Mouse (Mus musculus) neural tube, embryonic 12.5 days (tissue): ENCODE data around the gene Dlg4. TPM values are rescaled to one million over a fixed set of nuclear protein-coding genes. Genes with fewer than 3 reads are reported as not detected.

Experiments
- ATAC-seq: fragments of 200-750 bp; cut with Nextera tagmentation; 2 replicates; pipeline ENCODE4 v1.8.0; 2017; ENCODE audit warnings: low read depth, mild to moderate bottlenecking, moderate TSS enrichment, moderate library complexity; ENCODE audit not compliant: low FRiP score
- H3K27ac ChIP-seq: fragments of 300-500 bp; sonication (generic); 2 replicates; pipeline ENCODE4 v1.5.1; 2016
- H3K27me3 ChIP-seq: fragments of 300-500 bp; sonication (generic); replicated peaks from 2 replicates; pipeline ENCODE4 v1.6.1; 2016; ENCODE audit warnings: mild to moderate bottlenecking
- H3K36me3 ChIP-seq: fragments of 300-500 bp; sonication (generic); 2 replicates; pipeline ENCODE4 v1.6.1; 2016; ENCODE audit warnings: mild to moderate bottlenecking
- H3K4me1 ChIP-seq: fragments of 300-500 bp; sonication (generic); 2 replicates; pipeline ENCODE4 v1.6.1; 2016
- H3K4me2 ChIP-seq: fragments of 300-500 bp; sonication (generic); replicated peaks from 2 replicates; pipeline ENCODE4 v1.6.1; 2016; ENCODE audit warnings: mild to moderate bottlenecking
- H3K4me3 ChIP-seq: fragments of 300-500 bp; sonication (generic); 2 replicates; pipeline ENCODE4 v1.5.1; 2016
- H3K9ac ChIP-seq: fragments of 300-500 bp; sonication (generic); 2 replicates; pipeline ENCODE4 v1.6.1; 2016; ENCODE audit warnings: mild to moderate bottlenecking
- H3K9me3 ChIP-seq: fragments of 300-500 bp; sonication (generic); 2 replicates; pipeline ENCODE4 v1.6.1; 2016; ENCODE audit warnings: mild to moderate bottlenecking
- WGBS: fragments of 180-500 bp; shearing (Covaris S2); methylation state at CpG from one replicate; pipeline ENCODE4 v1.1.7; 2016; 5-methylcytosine and 5-hydroxymethylcytosine counted together
- polyA plus RNA-seq: library from polyadenylated mRNA; unstranded; fragments of >200 nt; fragmentation: Nextera tagmentation; extraction: Ambion mirVana; gene quantifications from 2 replicates; pipeline ENCODE4 v1.2.1, GENCODE M21; 2016

The Dlg4 gene
- 23.6 and 25.5 TPM in 2 replicates for polyA plus RNA-seq

DNA sequence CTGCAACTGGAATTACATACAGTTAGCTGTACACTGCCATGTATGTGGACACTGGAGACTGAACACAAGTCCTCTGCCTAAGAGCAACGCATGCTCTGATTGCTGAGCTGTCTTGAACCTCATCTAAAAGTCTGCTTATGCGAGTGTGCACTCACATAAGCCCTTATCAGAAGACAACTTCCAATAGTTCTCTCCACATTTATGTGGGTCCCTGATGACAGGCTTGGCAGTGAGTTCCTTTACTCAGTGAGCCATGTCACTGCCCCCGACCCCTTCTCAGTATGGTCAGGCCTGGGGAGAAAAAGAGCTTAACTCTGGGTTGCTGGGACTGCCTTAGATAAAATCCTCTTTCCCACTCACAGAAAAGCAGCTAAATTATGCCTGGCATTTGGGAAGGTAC, at the start of gene Dlg4:
Dlg4 (plus strand) TSS at position 274 of the 400 bp plus-strand sequence.
- Histone ChIP-seq H3K9ac (peak within 1 kb of the TSS; percentile 88), H3K27me3 (no peaks in the 10 kb centered on the region), H3K4me3 (peak within 1 kb of the TSS; percentile 65), H3K27ac (no peak within 1 kb of the TSS), H3K4me2 (peak within 1 kb of the TSS; percentile 95), H3K4me1 (peaks cover 51% of the 10 kb centered on the region), H3K36me3 (peaks cover 22% of the 10 kb centered on the region), H3K9me3 (no peaks in the 10 kb centered on the region)
- no peak for ATAC-seq
- 80% methylated on average over 3 of the region's 3 CpGs for WGBS

DNA sequence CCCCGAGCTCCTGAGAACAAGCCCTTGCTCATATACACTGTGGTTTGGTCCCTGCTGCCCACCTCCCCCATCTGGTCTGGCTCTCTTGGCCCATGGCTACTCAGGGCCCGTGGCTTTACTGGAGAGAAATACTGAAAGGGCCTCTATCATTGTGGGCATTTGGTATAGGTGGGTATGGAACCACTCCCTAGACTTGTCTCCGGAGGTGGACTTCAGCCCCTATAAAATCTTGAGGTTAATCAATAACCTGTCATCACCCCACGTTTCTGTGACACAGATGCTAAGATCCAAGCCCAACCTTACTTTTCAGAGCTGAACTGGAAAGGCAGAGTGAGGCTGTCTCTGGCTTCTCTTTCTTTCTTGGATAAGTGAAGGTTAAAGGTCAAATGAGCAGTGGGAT, 47.9 kb upstream of the Dlg4 start:
- peaks cover 15% of the 10 kb centered on the region for H3K4me1 ChIP-seq
- no peak for ATAC-seq
- no peak overlapping the region for H3K27ac ChIP-seq
- H3K4me2 ChIP-seq, result no peak overlapping the region
- peaks cover 49% of the 10 kb centered on the region for H3K27me3 ChIP-seq
- H3K36me3 ChIP-seq, result peaks cover 40% of the 10 kb centered on the region
- WGBS, result 87% methylated on average over 4 of the region's 4 CpGs
- H3K9ac ChIP-seq, result no peak overlapping the region
- H3K9me3 ChIP-seq, result no peaks in the 10 kb centered on the region
- H3K4me3 ChIP-seq, result no peak overlapping the region

DNA sequence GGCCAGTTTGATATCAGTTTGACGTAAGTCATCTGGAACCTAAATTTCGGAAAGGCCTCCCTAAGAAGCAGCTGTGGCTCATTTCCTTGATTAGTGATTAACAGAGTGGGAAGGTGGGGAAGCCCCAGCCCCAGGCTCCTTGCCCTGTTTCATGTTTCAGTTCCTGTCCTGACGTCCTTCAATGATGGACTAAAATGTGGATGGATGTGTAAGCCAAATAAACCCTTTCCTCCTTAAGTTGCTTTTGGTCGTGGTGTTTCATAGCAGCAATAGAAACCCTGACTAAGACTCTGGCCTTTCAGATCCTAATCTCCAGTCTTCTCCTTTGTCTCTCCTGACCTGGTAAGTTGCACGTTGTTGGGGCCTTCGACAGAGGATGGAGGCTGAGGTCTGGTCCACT, 46.5 kb upstream of the Dlg4 start:
- Histone ChIP-seq H3K4me2 (no peak overlapping the region), H3K36me3 (peaks cover 54% of the 10 kb centered on the region), H3K9me3 (no peaks in the 10 kb centered on the region), H3K27me3 (peaks cover 35% of the 10 kb centered on the region), H3K9ac (no peak overlapping the region), H3K4me3 (no peak overlapping the region), H3K4me1 (peaks cover 14% of the 10 kb centered on the region), H3K27ac (no peak overlapping the region)
- no peak for ATAC-seq
- 89% methylated on average over 6 of the region's 6 CpGs for WGBS

DNA sequence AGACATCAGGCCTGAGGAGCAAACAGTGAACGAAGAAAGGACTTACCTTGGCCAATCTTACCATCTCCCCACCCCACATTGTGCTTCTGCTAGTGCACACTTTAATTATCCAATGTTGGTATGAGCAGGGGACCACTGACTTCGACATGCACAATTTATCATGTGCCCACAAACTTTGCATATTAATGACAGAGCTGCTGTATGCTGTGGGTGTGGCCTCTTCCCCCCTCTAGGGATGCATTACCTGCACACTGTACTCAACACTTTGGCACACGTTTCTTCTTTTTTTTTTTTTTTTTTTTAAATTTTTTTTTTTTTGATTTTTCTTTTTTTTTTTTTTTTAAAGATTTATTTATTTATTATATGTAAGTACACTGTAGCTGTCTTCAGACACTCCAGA, 46.0 kb upstream of the Dlg4 start:
- Histone ChIP-seq H3K27me3 (peaks cover 30% of the 10 kb centered on the region), H3K4me3 (no peak overlapping the region), H3K36me3 (peaks cover 60% of the 10 kb centered on the region), H3K9ac (no peak overlapping the region), H3K4me1 (peaks cover 10% of the 10 kb centered on the region), H3K27ac (no peak overlapping the region), H3K4me2 (no peak overlapping the region), H3K9me3 (no peaks in the 10 kb centered on the region)
- ATAC-seq, result no peak
- WGBS, result 83% methylated on average over 3 of the region's 3 CpGs

DNA sequence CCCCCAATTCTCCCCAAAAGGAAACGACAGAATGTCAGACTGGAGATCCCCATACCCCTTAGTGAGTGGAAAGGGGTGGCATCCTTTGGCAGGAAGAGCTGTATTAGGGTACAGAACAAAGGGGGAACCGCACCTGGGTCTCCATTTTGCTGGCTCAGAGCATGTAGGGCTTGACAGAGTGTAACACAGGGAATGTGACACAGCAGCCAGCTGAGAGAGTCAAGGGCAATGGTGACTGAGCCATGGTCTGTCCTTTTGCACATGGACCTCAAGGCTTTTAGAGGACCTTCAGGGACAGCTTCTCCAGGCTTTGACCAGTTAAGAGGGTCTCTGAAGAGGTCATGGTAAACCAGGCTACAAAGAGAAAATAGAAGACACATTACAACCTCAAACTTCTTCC, 41.8 kb upstream of the Dlg4 start:
- peaks cover 53% of the 10 kb centered on the region for H3K36me3 ChIP-seq
- no peak overlapping the region for H3K27ac ChIP-seq
- no peaks in the 10 kb centered on the region for H3K9me3 ChIP-seq
- WGBS, result 99% methylated on average over 2 of the region's 2 CpGs
- peaks cover 5% of the 10 kb centered on the region for H3K4me1 ChIP-seq
- ATAC-seq, result no peak
- no peaks in the 10 kb centered on the region for H3K27me3 ChIP-seq
- no peak overlapping the region for H3K4me2 ChIP-seq
- no peak overlapping the region for H3K4me3 ChIP-seq
- H3K9ac ChIP-seq, result no peak overlapping the region

DNA sequence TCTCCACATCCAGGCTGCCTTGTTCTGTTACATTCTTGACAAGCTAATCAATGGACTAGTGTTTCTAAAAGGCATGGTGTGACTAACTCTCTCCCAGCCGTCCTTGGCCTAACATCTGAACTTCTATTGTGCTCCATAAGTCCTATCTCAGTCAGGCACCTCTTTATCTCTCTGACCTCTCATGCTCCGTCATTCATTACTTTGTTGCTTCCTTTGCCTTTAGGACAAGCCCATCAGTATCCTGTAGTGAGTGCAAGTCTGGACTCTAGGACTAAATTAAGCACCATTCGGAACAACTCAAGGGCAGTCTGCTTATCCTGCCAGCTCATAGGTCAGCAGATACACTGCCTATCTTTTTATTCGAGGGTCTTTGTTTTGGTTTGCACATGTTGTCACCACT, 40.5 kb upstream of the Dlg4 start:
- Histone ChIP-seq H3K27me3 (no peaks in the 10 kb centered on the region), H3K4me3 (no peak overlapping the region), H3K9me3 (no peaks in the 10 kb centered on the region), H3K4me1 (peaks cover 5% of the 10 kb centered on the region), H3K9ac (no peak overlapping the region), H3K4me2 (no peak overlapping the region), H3K36me3 (peaks cover 44% of the 10 kb centered on the region), H3K27ac (no peak overlapping the region)
- ATAC-seq, result no peak
- WGBS, result 90% methylated on average over 4 of the region's 4 CpGs

DNA sequence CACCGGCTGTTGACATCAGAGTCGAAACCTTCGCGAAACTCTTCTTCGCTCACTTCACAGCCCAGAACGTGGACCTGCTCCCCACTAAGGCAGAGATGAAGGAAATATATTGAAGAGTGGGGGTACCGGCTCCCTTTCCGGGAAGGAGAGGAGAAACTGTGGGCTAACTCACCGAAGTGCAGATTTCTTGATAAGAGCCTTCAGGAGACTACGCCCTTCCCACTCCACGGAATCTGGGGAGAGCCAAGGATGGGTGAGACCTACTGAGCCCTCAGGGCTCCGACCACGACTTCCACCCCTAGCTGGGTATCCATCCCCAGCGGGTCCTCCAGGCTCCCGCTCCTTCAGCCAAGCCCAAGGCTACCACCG, 36.9 kb upstream of the Dlg4 start:
- no peaks in the 10 kb centered on the region for H3K27me3 ChIP-seq
- peak overlapping the region; percentile 95 for H3K9ac ChIP-seq
- no peaks in the 10 kb centered on the region for H3K9me3 ChIP-seq
- H3K4me3 ChIP-seq, result peak overlapping the region; percentile 94
- WGBS, result 3% methylated on average over 16 of the region's 16 CpGs
- peaks cover 27% of the 10 kb centered on the region for H3K4me1 ChIP-seq
- no peak for ATAC-seq
- H3K36me3 ChIP-seq, result peaks cover 29% of the 10 kb centered on the region
- H3K4me2 ChIP-seq, result peak overlapping the region; percentile 92
- peak overlapping the region; percentile 96 for H3K27ac ChIP-seq

DNA sequence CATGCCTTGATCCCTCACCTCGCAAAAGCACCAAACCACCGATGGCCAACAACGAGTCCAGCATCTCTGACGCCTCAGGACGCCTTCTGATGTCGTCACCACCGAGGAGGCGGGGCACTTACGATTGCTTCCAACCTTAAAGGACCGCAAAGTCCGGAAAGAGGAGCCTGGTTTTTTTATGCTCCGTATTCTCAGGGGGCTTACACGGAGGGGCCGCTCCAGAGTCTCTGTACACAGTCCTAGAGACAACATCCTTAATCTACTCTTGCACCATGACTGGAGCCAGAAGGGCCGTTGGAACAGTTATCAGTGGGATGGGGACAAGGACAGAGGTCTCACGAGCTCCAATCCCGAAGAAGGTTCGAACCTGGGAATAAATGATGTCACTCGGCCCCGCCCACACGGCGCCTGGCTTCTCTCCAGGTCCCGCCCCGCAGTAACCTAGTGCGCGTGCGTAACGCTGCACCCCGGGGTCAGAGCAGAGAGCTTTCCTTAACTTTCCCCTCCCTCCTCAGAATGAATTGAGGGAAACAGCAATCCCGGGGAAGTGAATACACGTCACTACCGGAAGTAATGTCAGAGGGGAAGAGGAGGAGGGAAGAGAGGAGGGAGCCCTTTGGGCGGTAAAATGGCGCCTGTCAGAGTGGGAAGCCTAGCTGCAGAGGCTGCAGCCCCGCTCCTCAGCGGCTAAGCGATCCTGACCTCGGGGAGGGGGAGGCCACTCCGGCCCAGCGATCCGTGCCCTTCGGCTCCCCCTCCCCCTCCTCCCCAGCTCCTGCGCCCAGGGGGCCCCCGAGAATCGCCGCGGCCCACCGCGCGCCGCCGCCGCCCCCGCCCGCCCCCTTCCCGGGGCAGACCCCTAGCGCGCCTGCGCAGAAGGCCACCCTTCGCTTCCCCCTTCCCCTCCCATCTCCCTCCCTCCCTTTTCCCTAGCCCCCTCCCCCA, 36.3 kb upstream of the Dlg4 start:
- H3K27ac ChIP-seq, result peak overlapping the region; percentile 96
- H3K9ac ChIP-seq, result peak overlapping the region; percentile 95
- peak overlapping the region; percentile 94 for H3K4me3 ChIP-seq
- H3K36me3 ChIP-seq, result peaks cover 30% of the 10 kb centered on the region
- peaks cover 27% of the 10 kb centered on the region for H3K4me1 ChIP-seq
- under 1% methylated on average over 52 of the region's 60 CpGs for WGBS
- H3K9me3 ChIP-seq, result no peaks in the 10 kb centered on the region
- peak overlapping the region; percentile 92 for H3K4me2 ChIP-seq
- peak; percentile 90 for ATAC-seq
- no peaks in the 10 kb centered on the region for H3K27me3 ChIP-seq

DNA sequence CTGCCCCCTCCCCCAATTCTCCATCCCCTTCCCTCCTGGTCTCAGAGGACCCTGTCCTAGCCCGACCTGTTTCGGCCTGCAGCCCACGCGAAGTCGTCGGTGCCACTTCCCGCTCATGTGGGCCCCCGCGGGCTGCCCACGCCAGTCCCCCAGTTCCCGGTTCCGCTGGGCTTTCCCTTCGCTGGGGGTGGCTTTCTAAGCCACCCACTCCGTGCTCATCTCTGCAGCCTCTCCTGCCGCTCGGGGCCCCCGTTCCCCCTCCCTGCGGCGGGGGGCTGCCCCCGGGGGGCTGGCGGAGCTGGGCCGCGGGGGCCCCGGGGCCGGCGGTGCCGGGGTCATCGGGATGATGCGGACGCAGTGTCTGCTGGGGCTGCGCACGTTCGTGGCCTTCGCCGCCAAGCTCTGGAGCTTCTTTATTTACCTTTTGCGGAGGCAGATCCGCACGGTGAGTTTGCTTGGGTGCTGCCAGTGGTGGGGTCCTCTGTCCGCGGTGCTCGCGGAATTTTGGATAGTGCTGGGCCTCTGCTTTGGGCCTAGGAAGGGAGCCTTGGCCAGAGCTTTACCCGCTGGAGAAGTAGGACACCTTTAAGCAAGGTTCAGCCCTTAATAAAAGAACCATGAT, 35.5 kb upstream of the Dlg4 start, which contains the start of gene Ctdnep1:
Ctdnep1 (plus strand) TSS at position 16 of the 622 bp plus-strand sequence.
- no peaks in the 10 kb centered on the region for H3K9me3 ChIP-seq
- under 1% methylated on average over 43 of the region's 43 CpGs for WGBS
- peak within 1 kb of the TSS; percentile 94 for H3K4me3 ChIP-seq
- peak within 1 kb of the TSS; percentile 96 for H3K27ac ChIP-seq
- peak within 1 kb of the TSS; percentile 95 for H3K9ac ChIP-seq
- H3K4me1 ChIP-seq, result peaks cover 27% of the 10 kb centered on the region
- peak; percentile 45 for ATAC-seq
- peak within 1 kb of the TSS; percentile 92 for H3K4me2 ChIP-seq
- H3K36me3 ChIP-seq, result peaks cover 25% of the 10 kb centered on the region
- no peaks in the 10 kb centered on the region for H3K27me3 ChIP-seq

DNA sequence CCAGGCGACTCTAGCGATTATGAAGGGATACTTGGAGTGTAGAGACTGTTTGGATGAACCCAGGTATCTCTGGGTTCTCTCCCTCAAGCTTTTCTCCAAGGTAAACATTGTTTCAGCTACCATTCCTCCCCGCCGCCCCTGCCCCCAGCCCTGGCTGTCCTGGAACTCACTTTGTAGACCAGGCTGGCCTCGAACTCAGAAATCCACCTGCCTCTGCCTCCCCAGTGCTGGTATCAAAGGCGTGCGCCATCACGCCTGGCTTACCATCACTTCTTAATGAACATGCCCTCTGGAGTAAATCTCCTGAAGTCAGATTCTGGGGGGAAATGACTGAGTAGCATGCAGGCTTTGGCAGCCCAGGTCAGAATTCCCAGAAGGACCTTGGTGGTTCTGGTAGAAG, 34.5 kb upstream of the Dlg4 start, which contains the start of gene Elp5:
Elp5 (minus strand) TSS at position 293 of the 400 bp plus-strand sequence.
- Histone ChIP-seq H3K4me1 (peaks cover 27% of the 10 kb centered on the region), H3K9me3 (no peaks in the 10 kb centered on the region), H3K36me3 (peaks cover 33% of the 10 kb centered on the region), H3K4me2 (peak within 1 kb of the TSS; percentile 92), H3K4me3 (peak within 1 kb of the TSS; percentile 94), H3K27ac (peak within 1 kb of the TSS; percentile 96), H3K9ac (peak within 1 kb of the TSS; percentile 95), H3K27me3 (no peaks in the 10 kb centered on the region)
- 64% methylated on average over 8 of the region's 8 CpGs for WGBS
- ATAC-seq, result no peak

DNA sequence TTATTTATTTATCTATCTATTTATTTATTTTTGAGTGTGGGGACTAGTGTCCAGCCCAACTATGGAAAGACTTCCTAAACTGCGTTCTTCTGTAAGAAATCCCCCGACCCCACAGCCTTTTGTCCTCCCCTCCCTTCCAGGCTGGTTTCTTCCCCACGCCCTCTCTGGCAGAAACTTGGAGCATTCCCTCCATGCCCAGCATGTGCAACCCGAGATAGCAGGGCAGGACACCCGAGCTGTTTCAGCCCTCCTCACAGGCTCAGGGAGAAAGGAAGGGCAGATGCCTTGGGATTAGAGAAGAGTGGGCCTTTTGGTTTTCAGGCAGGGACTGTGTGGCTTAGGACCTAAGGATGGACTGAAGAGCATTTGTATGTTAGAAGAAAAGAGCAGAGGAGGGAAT, 33.9 kb upstream of the Dlg4 start:
- Histone ChIP-seq H3K9me3 (no peaks in the 10 kb centered on the region), H3K36me3 (peaks cover 40% of the 10 kb centered on the region), H3K4me2 (peak overlapping the region; percentile 92), H3K9ac (peak overlapping the region; percentile 95), H3K27me3 (no peaks in the 10 kb centered on the region), H3K4me1 (peaks cover 27% of the 10 kb centered on the region), H3K27ac (no peak overlapping the region), H3K4me3 (peak overlapping the region; percentile 94; the same call in 1 of the 2 replicates)
- ATAC-seq, result no peak
- 45% methylated on average over 5 of the region's 5 CpGs for WGBS

DNA sequence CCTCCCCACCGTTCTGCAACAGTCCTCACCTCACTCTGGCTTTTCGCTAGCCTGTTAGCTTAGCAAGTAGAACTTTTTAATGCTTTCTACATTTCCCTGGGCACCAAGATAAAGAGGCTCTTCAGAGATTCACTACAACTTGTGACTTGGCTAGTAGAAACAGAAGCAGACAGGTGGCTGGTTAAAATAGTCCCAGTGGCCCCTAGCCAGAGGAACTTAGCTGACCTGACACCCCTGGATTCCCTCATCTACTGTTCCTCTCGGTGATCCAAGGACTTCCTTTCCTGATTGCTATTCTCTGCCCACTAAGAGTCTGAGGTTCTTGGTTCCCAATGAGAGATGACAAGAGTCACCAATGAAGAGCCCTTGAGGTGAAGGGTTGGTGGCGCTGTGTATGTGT, 33.4 kb upstream of the Dlg4 start:
- Histone ChIP-seq H3K4me2 (peak overlapping the region; percentile 92), H3K4me1 (peaks cover 27% of the 10 kb centered on the region), H3K27me3 (no peaks in the 10 kb centered on the region), H3K9me3 (no peaks in the 10 kb centered on the region), H3K27ac (no peak overlapping the region), H3K36me3 (peaks cover 41% of the 10 kb centered on the region), H3K9ac (no peak overlapping the region), H3K4me3 (no peak overlapping the region)
- no peak for ATAC-seq
- 92% methylated on average over 4 of the region's 4 CpGs for WGBS
